Mouse (Mus musculus): Measurements from ENCODE around the gene Akr1cl.
"Not testable (repeated sequence)": the region's sequence is repeated elsewhere in the genome, so short reads cannot be mapped to it uniquely, and the experiment has no call there.

The Akr1cl gene

GRCm38 (mm10) chr1:65032641-65033040, at the start of gene Akr1cl:
Gene Akr1cl (minus strand): TSS chr1:65032759.
- DNase-seq (ENCODE audit: low spot score in 2 of 2) = no peak

GRCm38 (mm10) chr1:65082188-65082587, 49.6 kb upstream of the Akr1cl start, which contains the start of gene Crygb:
Gene Crygb (minus strand): TSS chr1:65082288.
- DNase-seq (ENCODE audit: low spot score in 2 of 2) = no peak

GRCm38 (mm10) chr1:65075607-65076006, 43.0 kb upstream of the Akr1cl start:
- no peak for DNase-seq (ENCODE audit: low spot score in 2 of 2)

- DNase-seq (ENCODE audit: low spot score in 2 of 2) = no peak
These were observed 41.0 kb upstream of the Akr1cl start, which contains the start of gene Crygc for GRCm38 (mm10) chr1:65073589-65073988. Gene Crygc (minus strand): TSS chr1:65073689.

- DNase-seq (ENCODE audit: low spot score in 2 of 2) = no peak
These were observed 35.3 kb upstream of the Akr1cl start for GRCm38 (mm10) chr1:65067842-65068241.

GRCm38 (mm10) chr1:65064201-65064600, 31.6 kb upstream of the Akr1cl start:
- no peak for DNase-seq (ENCODE audit: low spot score in 2 of 2)

- no peak for DNase-seq (ENCODE audit: low spot score in 2 of 2)
These were observed 30.8 kb upstream of the Akr1cl start, which contains the start of gene Crygd for GRCm38 (mm10) chr1:65063352-65063751. Gene Crygd (minus strand): TSS chr1:65063452.

- no peak for DNase-seq (ENCODE audit: low spot score in 2 of 2)
These were observed 19.6 kb upstream of the Akr1cl start for GRCm38 (mm10) chr1:65052140-65052539.

- no peak for DNase-seq (ENCODE audit: low spot score in 2 of 2)
These were observed 19.1 kb upstream of the Akr1cl start for GRCm38 (mm10) chr1:65051696-65052095.

GRCm38 (mm10) chr1:65050952-65051351, 18.4 kb upstream of the Akr1cl start, which contains the start of gene Cryge:
Gene Cryge (minus strand): TSS chr1:65051149.
- not testable (repeated sequence) for DNase-seq (ENCODE audit: low spot score in 2 of 2)

GRCm38 (mm10) chr1:65048781-65049180, 16.2 kb upstream of the Akr1cl start:
- DNase-seq (ENCODE audit: low spot score in 2 of 2) = peak; percentile 20 to 35

- peak; percentile 45 to 50 for DNase-seq (ENCODE audit: low spot score in 2 of 2)
These were observed 14.0 kb upstream of the Akr1cl start for GRCm38 (mm10) chr1:65046401-65047109.

- no peak for DNase-seq (ENCODE audit: low spot score in 2 of 2)
These were observed 10.9 kb upstream of the Akr1cl start for GRCm38 (mm10) chr1:65043433-65043832.

- DNase-seq (ENCODE audit: low spot score in 2 of 2) = no peak
These were observed 9.3 kb upstream of the Akr1cl start for GRCm38 (mm10) chr1:65041837-65042236.

GRCm38 (mm10) chr1:65040806-65041205, 8.2 kb upstream of the Akr1cl start:
- no peak for DNase-seq (ENCODE audit: low spot score in 2 of 2)

GRCm38 (mm10) chr1:65039679-65040078, 7.1 kb upstream of the Akr1cl start:
- DNase-seq (ENCODE audit: low spot score in 2 of 2) = no peak

GRCm38 (mm10) chr1:65037542-65037941, 5.0 kb upstream of the Akr1cl start:
- DNase-seq (ENCODE audit: low spot score in 2 of 2) = no peak

- no peak for DNase-seq (ENCODE audit: low spot score in 2 of 2)
These were observed 3.0 kb upstream of the Akr1cl start for GRCm38 (mm10) chr1:65035513-65035912.

GRCm38 (mm10) chr1:65028206-65028605, 4.4 kb downstream of the Akr1cl start:
- DNase-seq (ENCODE audit: low spot score in 2 of 2) = no peak

GRCm38 (mm10) chr1:65012726-65013125, 19.8 kb downstream of the Akr1cl start:
- no peak for DNase-seq (ENCODE audit: low spot score in 2 of 2)

- DNase-seq (ENCODE audit: low spot score in 2 of 2) = peak; percentile 58 to 75
These were observed 22.4 kb downstream of the Akr1cl start for GRCm38 (mm10) chr1:65010153-65010552.

GRCm38 (mm10) chr1:65005575-65005974, 27.0 kb downstream of the Akr1cl start:
- no peak for DNase-seq (ENCODE audit: low spot score in 2 of 2)

GRCm38 (mm10) chr1:65004526-65004925, 28.0 kb downstream of the Akr1cl start:
- no peak for DNase-seq (ENCODE audit: low spot score in 2 of 2)

GRCm38 (mm10) chr1:64993206-64993605, 39.4 kb downstream of the Akr1cl start:
- no peak for DNase-seq (ENCODE audit: low spot score in 2 of 2)

Measured in right cerebral cortex, adult 2 months (tissue).